Mouse (Mus musculus): ENCODE measurements at regions not wholly inside any gene's neighbourhood (a gene's known extent, or its start where the extent isn't known, plus 50 kb on each side); places are given as distances from the start of the nearest gene placed in this dataset.

DNA sequence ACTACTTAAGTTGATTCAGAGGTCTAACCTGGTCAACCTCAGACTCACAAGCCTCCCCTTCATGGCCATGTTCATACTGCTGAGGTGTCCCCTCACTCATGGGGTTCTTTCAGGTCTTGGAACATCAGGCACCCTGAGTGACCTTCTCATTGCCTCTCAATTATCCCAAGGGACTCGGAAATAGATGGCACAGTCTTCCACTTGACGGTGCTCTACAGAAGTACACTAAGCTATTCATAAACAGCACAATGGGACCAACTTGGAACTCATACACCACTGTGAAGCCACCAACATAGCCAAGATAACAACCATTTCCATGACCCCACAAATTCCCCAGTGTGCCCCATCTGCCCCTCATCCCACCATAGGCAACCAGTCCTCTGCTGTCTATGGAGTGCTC lies 118.4 kb downstream of the Srek1 start:
- H3K27ac ChIP-seq (ENCODE audit: low read depth, low read length), result no peak overlapping the region
- H3K9ac ChIP-seq (ENCODE audit: low read depth, low read length), result no peak overlapping the region
- no peaks in the 10 kb centered on the region for H3K27me3 ChIP-seq (replicated peaks; ENCODE audit: control insufficient read depth, insufficient read depth, low read length)
- 80% methylated on average over 2 of the region's 2 CpGs for WGBS
- ATAC-seq (replicated peaks; ENCODE audit: low FRiP score) (no peak), DNase-seq (ENCODE audit: low spot score) (no peak)
- no peak overlapping the region for H3K4me3 ChIP-seq (ENCODE audit: low read depth, low read length)
- H3K4me1 ChIP-seq (replicated peaks; ENCODE audit: control insufficient read depth, insufficient read depth, low read length), result no peaks in the 10 kb centered on the region
- H3K9me3 ChIP-seq (ENCODE audit: control insufficient read depth, low read length), result no peaks in the 10 kb centered on the region
- no peak overlapping the region for H3K4me2 ChIP-seq
- H3K36me3 ChIP-seq (ENCODE audit: control insufficient read depth, insufficient read depth, low read length), result no peaks in the 10 kb centered on the region

DNA sequence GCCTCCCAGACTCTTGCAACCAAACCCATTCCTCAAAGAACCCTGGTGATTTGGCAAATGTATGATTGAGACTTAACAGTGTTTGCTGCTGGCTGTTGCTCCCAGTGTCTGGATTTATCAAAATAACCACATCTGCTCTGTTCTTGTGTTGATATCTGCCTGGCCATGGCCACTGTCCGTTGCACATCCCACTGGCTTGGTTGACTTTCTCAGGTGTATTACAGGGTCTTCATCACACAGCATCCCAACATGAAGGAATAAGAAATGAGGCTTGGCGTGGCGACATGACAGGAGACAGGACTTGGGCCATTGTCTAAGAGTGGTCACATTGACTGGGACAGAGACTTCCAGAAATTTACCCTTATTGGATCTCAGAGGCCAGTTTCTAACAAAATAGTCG lies 121.2 kb downstream of the Srek1 start:
- Histone ChIP-seq H3K36me3 (ENCODE audit: control insufficient read depth, insufficient read depth, low read length) (no peaks in the 10 kb centered on the region), H3K9me3 (ENCODE audit: control insufficient read depth, low read length) (no peaks in the 10 kb centered on the region), H3K27ac (ENCODE audit: low read depth, low read length) (no peak overlapping the region), H3K4me1 (replicated peaks; ENCODE audit: control insufficient read depth, insufficient read depth, low read length) (no peaks in the 10 kb centered on the region), H3K4me3 (ENCODE audit: low read depth, low read length) (no peak overlapping the region), H3K4me2 (no peak overlapping the region), H3K27me3 (replicated peaks; ENCODE audit: control insufficient read depth, insufficient read depth, low read length) (no peaks in the 10 kb centered on the region), H3K9ac (ENCODE audit: low read depth, low read length) (no peak overlapping the region)
- ATAC-seq (replicated peaks; ENCODE audit: low FRiP score), result no peak
- 72% methylated on average over 4 of the region's 4 CpGs for WGBS
- no peak for DNase-seq (ENCODE audit: low spot score)

DNA sequence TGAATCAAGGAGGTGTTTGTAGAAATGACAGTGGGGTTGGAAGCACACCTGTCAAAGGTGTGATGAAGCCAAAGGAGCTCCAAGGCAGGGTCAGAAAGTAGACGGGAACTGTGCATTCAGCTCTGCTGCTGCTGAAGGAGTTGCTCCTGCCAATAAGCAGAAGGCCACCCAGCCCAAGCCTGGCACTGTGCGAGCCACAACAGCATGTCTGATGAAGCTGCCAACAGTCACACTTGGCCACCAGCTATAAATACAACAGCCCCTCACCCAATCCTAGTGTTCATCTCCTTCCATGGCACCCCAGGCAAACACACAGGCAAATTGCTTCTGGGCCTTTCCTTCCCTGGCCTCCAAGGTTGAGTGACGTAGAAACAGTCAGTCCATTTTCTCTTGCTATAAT lies 125.0 kb downstream of the Srek1 start:
- no peak overlapping the region for H3K27ac ChIP-seq (ENCODE audit: low read depth, low read length)
- ATAC-seq (replicated peaks; ENCODE audit: low FRiP score), result no peak
- WGBS, result 83% methylated on average over 3 of the region's 3 CpGs
- no peak for DNase-seq (ENCODE audit: low spot score)
- H3K36me3 ChIP-seq (ENCODE audit: control insufficient read depth, insufficient read depth, low read length), result no peaks in the 10 kb centered on the region
- no peaks in the 10 kb centered on the region for H3K27me3 ChIP-seq (replicated peaks; ENCODE audit: control insufficient read depth, insufficient read depth, low read length)
- no peaks in the 10 kb centered on the region for H3K4me1 ChIP-seq (replicated peaks; ENCODE audit: control insufficient read depth, insufficient read depth, low read length)
- no peak overlapping the region for H3K4me2 ChIP-seq
- H3K9me3 ChIP-seq (ENCODE audit: control insufficient read depth, low read length), result no peaks in the 10 kb centered on the region
- no peak overlapping the region for H3K9ac ChIP-seq (ENCODE audit: low read depth, low read length)
- H3K4me3 ChIP-seq (ENCODE audit: low read depth, low read length), result no peak overlapping the region

DNA sequence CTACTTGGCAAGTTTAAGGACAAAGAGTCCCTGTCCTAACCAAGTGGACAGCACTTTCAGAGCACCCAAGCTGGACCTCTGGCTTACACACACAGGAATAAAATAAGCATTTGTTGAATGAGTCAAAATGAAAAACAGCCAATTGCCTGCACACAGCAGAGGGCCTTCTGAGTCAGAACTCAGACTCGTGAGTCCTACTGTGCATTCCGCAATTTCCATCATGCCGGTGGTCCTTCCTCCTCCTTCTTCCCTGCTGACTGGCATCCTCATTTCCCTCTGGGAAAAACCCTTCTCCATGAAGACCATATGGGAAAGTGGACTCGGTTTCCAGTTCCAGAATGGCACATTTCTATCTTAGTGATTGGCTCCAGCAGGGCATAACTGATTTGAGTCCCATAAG lies 126.4 kb downstream of the Srek1 start:
- Histone ChIP-seq H3K4me1 (replicated peaks; ENCODE audit: control insufficient read depth, insufficient read depth, low read length) (no peaks in the 10 kb centered on the region), H3K27me3 (replicated peaks; ENCODE audit: control insufficient read depth, insufficient read depth, low read length) (no peaks in the 10 kb centered on the region), H3K9me3 (ENCODE audit: control insufficient read depth, low read length) (no peaks in the 10 kb centered on the region), H3K4me3 (ENCODE audit: low read depth, low read length) (no peak overlapping the region), H3K4me2 (no peak overlapping the region), H3K9ac (ENCODE audit: low read depth, low read length) (no peak overlapping the region), H3K36me3 (ENCODE audit: control insufficient read depth, insufficient read depth, low read length) (no peaks in the 10 kb centered on the region), H3K27ac (ENCODE audit: low read depth, low read length) (no peak overlapping the region)
- ATAC-seq (replicated peaks; ENCODE audit: low FRiP score) (no peak), DNase-seq (ENCODE audit: low spot score) (no peak)
- 74% methylated on average over 4 of the region's 4 CpGs for WGBS

GRCm38 (mm10) chr13:103646035-103646434 lies 128.4 kb downstream of the Srek1 start:
- H3K4me2 ChIP-seq, result no peak overlapping the region
- no peak overlapping the region for H3K27ac ChIP-seq (ENCODE audit: low read depth, low read length)
- H3K4me1 ChIP-seq (replicated peaks; ENCODE audit: control insufficient read depth, insufficient read depth, low read length), result no peaks in the 10 kb centered on the region
- ATAC-seq (replicated peaks; ENCODE audit: low FRiP score), result no peak
- no peak overlapping the region for H3K9ac ChIP-seq (ENCODE audit: low read depth, low read length)
- WGBS, result 33% methylated on average over 4 of the region's 4 CpGs
- no peaks in the 10 kb centered on the region for H3K27me3 ChIP-seq (replicated peaks; ENCODE audit: control insufficient read depth, insufficient read depth, low read length)
- H3K36me3 ChIP-seq (ENCODE audit: control insufficient read depth, insufficient read depth, low read length), result no peaks in the 10 kb centered on the region
- DNase-seq (ENCODE audit: low spot score), result no peak
- no peak overlapping the region for H3K4me3 ChIP-seq (ENCODE audit: low read depth, low read length)
- H3K9me3 ChIP-seq (ENCODE audit: control insufficient read depth, low read length), result no peaks in the 10 kb centered on the region

DNA sequence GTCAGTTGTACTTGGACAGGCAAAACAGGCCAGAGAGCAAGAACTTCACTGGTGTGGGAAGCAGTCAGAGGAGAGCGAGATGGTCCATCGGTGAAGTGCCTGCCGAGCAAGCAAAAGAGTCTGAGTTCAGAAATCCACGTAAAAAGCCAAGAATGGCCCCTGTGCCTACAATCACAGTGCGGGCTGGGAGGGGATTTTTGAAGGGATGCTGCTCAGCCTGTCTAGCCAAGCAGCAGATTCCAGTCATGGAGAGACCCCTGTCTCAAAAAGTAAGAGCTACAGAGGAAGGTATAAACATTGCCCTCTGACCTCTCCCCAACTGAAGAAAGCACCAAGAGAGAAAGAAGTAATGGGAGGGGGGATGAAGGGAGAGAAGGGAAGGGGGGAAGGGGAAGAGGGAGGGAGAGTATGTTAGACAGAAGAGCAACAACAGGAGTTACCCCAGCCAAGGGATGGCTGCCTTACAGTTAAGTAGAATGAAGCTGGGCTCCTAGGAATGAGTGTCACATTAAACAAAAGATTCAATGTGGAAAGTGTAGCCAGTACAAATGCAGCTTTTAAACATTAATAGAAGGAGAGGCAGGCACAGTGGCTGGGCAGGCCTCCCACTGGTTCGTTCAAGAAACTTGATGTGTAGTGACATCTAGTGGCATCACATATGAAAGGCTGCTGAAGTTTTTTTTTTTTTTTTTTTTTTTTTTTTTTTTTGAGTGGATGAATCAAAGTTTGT lies 130.2 kb downstream of the Srek1 start:
- no peak overlapping the region for H3K27ac ChIP-seq (ENCODE audit: low read depth, low read length)
- no peak overlapping the region for H3K9ac ChIP-seq (ENCODE audit: low read depth, low read length)
- H3K36me3 ChIP-seq (ENCODE audit: control insufficient read depth, insufficient read depth, low read length), result no peaks in the 10 kb centered on the region
- no peak overlapping the region for H3K4me2 ChIP-seq
- H3K4me1 ChIP-seq (replicated peaks; ENCODE audit: control insufficient read depth, insufficient read depth, low read length), result no peaks in the 10 kb centered on the region
- DNase-seq (ENCODE audit: low spot score) (no peak), ATAC-seq (replicated peaks; ENCODE audit: low FRiP score) (no peak)
- H3K9me3 ChIP-seq (ENCODE audit: control insufficient read depth, low read length), result no peaks in the 10 kb centered on the region
- 63% methylated on average over 6 of the region's 6 CpGs for WGBS
- no peaks in the 10 kb centered on the region for H3K27me3 ChIP-seq (replicated peaks; ENCODE audit: control insufficient read depth, insufficient read depth, low read length)
- no peak overlapping the region for H3K4me3 ChIP-seq (ENCODE audit: low read depth, low read length)

DNA sequence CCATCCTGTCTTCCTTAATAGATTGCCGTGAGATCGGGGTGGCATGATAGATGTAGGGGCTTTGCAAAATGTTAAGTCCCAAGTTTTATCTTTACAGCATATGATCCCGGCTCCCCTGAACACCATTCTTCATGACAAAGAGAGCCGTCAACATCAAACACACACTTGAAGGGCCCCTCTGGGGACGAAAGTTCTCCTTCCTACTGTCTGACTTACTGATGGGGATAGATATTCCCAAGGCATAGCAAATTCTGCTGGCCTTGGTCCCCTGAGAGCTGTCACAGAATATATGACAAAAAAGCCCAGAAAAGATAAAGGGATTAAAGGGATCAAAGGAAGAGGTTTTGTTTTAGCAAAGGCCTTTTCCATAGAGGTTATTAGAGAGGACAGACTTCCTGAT lies 130.9 kb downstream of the Srek1 start:
- Histone ChIP-seq H3K4me1 (replicated peaks; ENCODE audit: control insufficient read depth, insufficient read depth, low read length) (no peaks in the 10 kb centered on the region), H3K4me3 (ENCODE audit: low read depth, low read length) (no peak overlapping the region), H3K36me3 (ENCODE audit: control insufficient read depth, insufficient read depth, low read length) (no peaks in the 10 kb centered on the region), H3K9me3 (ENCODE audit: control insufficient read depth, low read length) (no peaks in the 10 kb centered on the region), H3K27me3 (replicated peaks; ENCODE audit: control insufficient read depth, insufficient read depth, low read length) (no peaks in the 10 kb centered on the region), H3K4me2 (no peak overlapping the region), H3K9ac (ENCODE audit: low read depth, low read length) (no peak overlapping the region), H3K27ac (ENCODE audit: low read depth, low read length) (no peak overlapping the region)
- DNase-seq (ENCODE audit: low spot score) (no peak), ATAC-seq (replicated peaks; ENCODE audit: low FRiP score) (no peak)
- 59% methylated on average over 5 of the region's 5 CpGs for WGBS

- no peaks in the 10 kb centered on the region for H3K36me3 ChIP-seq (ENCODE audit: control insufficient read depth, insufficient read depth, low read length)
- DNase-seq (ENCODE audit: low spot score) (no peak), ATAC-seq (replicated peaks; ENCODE audit: low FRiP score) (no peak)
- H3K4me1 ChIP-seq (replicated peaks; ENCODE audit: control insufficient read depth, insufficient read depth, low read length), result no peaks in the 10 kb centered on the region
- H3K9me3 ChIP-seq (ENCODE audit: control insufficient read depth, low read length), result no peaks in the 10 kb centered on the region
- no peak overlapping the region for H3K27ac ChIP-seq (ENCODE audit: low read depth, low read length)
- H3K4me3 ChIP-seq (ENCODE audit: low read depth, low read length), result no peak overlapping the region
- 70% methylated on average over 10 of the region's 10 CpGs for WGBS
- H3K9ac ChIP-seq (ENCODE audit: low read depth, low read length), result no peak overlapping the region
- H3K27me3 ChIP-seq (replicated peaks; ENCODE audit: control insufficient read depth, insufficient read depth, low read length), result no peaks in the 10 kb centered on the region
- H3K4me2 ChIP-seq, result no peak overlapping the region
Measured at GRCm38 (mm10) chr13:103642542-103643375, 131.6 kb downstream of the Srek1 start.

DNA sequence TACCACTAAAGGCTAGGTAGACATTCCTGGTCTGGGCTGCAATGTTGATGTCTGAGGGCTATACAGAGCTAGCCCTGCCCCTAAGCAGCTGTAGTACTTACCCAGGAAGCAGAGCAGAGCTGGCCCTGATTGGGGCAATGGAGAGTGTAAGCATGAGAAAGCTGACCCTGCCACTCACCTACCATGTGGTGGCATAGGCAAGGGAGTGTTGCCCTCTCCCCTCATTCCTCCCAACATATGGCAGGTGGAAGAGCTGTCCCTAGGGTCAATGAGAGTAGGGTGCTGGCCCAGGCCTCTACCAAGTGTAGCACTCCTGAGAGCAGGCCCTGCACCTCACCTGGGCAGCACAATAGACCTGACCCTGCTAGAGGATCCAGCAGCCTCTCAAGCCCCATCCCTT lies 136.4 kb downstream of the Srek1 start:
- Histone ChIP-seq H3K4me2 (no peak overlapping the region), H3K27ac (ENCODE audit: low read depth, low read length) (no peak overlapping the region), H3K4me1 (replicated peaks; ENCODE audit: control insufficient read depth, insufficient read depth, low read length) (no peaks in the 10 kb centered on the region), H3K9me3 (ENCODE audit: control insufficient read depth, low read length) (no peaks in the 10 kb centered on the region), H3K9ac (ENCODE audit: low read depth, low read length) (no peak overlapping the region), H3K27me3 (replicated peaks; ENCODE audit: control insufficient read depth, insufficient read depth, low read length) (no peaks in the 10 kb centered on the region), H3K4me3 (ENCODE audit: low read depth, low read length) (no peak overlapping the region), H3K36me3 (ENCODE audit: control insufficient read depth, insufficient read depth, low read length) (no peaks in the 10 kb centered on the region)
- no peak for DNase-seq (ENCODE audit: low spot score)
- ATAC-seq (replicated peaks; ENCODE audit: low FRiP score), result no peak

All from liver, embryonic 11.5 days (tissue).